Mouse (Mus musculus): ENCODE measurements around the gene Gm867. TPM values are rescaled to one million over a fixed set of nuclear protein-coding genes. Genes with fewer than 3 reads are reported as not detected.

Gm867 gene
- polyA plus RNA-seq (2015; fragmentation: Nextera tagmentation; extraction: Ambion mirVana), result 0.42 and 0.44 TPM in 2 replicates

DNA sequence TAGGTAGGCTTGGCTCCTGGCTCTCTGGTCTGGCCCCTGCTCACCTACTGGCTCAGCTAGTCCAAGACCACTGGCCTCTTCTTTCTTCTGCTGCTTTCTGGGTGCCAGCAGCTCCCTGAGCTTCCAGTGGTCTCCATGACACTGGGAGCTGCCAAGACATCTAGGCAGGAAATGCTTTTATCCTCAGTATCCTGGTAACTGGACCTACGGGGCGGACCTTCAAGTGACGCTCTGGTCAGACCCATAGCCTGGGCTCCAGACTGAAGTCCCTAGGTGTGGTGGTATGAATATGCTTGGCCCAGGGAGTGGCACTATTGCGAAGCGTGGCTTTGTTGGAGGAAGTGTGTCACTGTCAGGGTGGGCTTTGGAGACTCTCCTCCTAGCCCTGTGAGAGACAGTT lies at the start of gene Gm867:
Gm867 (minus strand) TSS at position 153 of the 400 bp plus-strand sequence.
- H3K4me3 ChIP-seq (ENCODE audit: low read length), result no peak within 1 kb of the TSS
- no peaks in the 10 kb centered on the region for H3K36me3 ChIP-seq (ENCODE audit: control insufficient read depth, insufficient read depth)
- H3K4me2 ChIP-seq (ENCODE audit: low read depth, low read length), result no peak within 1 kb of the TSS
- peaks cover 14% of the 10 kb centered on the region for H3K4me1 ChIP-seq (ENCODE audit: control insufficient read depth, insufficient read depth, low read length)
- no peaks in the 10 kb centered on the region for H3K27me3 ChIP-seq (ENCODE audit: control insufficient read depth, insufficient read depth, low read length)
- H3K27ac ChIP-seq (ENCODE audit: low read length), result no peak within 1 kb of the TSS
- 73% methylated on average over 5 of the region's 5 CpGs for WGBS
- no peak within 1 kb of the TSS for H3K9ac ChIP-seq (ENCODE audit: low read length)
- no peaks in the 10 kb centered on the region for H3K9me3 ChIP-seq (replicated peaks; ENCODE audit: control insufficient read depth, low read length)
- ATAC-seq (replicated peaks; ENCODE audit: extremely low read depth, insufficient read depth, low FRiP score), result no peak

DNA sequence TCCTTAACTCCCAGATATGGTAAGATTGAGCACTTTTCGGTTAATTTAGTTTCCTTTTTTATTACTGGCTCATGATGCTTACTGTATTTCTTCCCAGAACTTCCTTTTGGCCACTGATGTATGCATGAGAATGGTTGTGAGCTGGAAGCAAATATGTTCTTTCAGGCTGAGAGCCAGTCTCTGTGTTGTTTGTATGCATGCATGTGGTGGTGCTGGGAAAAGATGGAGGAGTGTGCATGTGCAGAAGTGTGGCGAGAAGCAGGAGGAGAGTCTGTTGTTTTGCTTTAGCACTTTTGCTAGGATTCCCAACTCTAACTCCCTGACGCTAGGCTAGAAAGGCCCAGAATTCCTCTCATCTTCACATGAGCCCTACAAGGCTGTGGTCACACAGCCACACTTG lies 39.0 kb upstream of the Gm867 start:
- no peaks in the 10 kb centered on the region for H3K4me1 ChIP-seq (ENCODE audit: control insufficient read depth, insufficient read depth, low read length)
- WGBS, result 83% methylated on average over 3 of the region's 3 CpGs
- no peak overlapping the region for H3K27ac ChIP-seq (ENCODE audit: low read length)
- H3K36me3 ChIP-seq (ENCODE audit: control insufficient read depth, insufficient read depth), result no peaks in the 10 kb centered on the region
- no peak overlapping the region for H3K4me2 ChIP-seq (ENCODE audit: low read depth, low read length)
- no peaks in the 10 kb centered on the region for H3K9me3 ChIP-seq (replicated peaks; ENCODE audit: control insufficient read depth, low read length)
- H3K27me3 ChIP-seq (ENCODE audit: control insufficient read depth, insufficient read depth, low read length), result no peaks in the 10 kb centered on the region
- no peak overlapping the region for H3K4me3 ChIP-seq (ENCODE audit: low read length)
- no peak for ATAC-seq (replicated peaks; ENCODE audit: extremely low read depth, insufficient read depth, low FRiP score)
- no peak overlapping the region for H3K9ac ChIP-seq (ENCODE audit: low read length)

DNA sequence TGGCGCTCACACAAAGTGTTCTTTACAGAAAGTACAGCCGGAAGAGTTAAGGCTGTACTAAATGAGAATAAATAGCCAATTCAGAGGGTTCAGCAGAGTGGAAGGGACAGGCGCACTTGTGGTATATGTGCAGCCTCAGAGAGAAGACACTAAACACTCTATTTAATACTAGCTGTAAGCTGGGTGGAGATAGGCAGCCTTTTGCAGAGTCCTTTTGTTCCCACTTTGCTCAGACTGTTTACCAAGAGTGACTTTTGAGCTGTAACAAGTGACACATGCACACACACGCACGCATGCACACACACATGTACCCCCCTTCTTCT lies 38.3 kb upstream of the Gm867 start:
- Histone ChIP-seq H3K4me2 (ENCODE audit: low read depth, low read length) (no peak overlapping the region), H3K36me3 (ENCODE audit: control insufficient read depth, insufficient read depth) (no peaks in the 10 kb centered on the region), H3K4me1 (ENCODE audit: control insufficient read depth, insufficient read depth, low read length) (no peaks in the 10 kb centered on the region), H3K4me3 (ENCODE audit: low read length) (no peak overlapping the region), H3K27me3 (ENCODE audit: control insufficient read depth, insufficient read depth, low read length) (no peaks in the 10 kb centered on the region), H3K9ac (ENCODE audit: low read length) (no peak overlapping the region), H3K9me3 (replicated peaks; ENCODE audit: control insufficient read depth, low read length) (no peaks in the 10 kb centered on the region), H3K27ac (ENCODE audit: low read length) (no peak overlapping the region)
- ATAC-seq (replicated peaks; ENCODE audit: extremely low read depth, insufficient read depth, low FRiP score), result no peak
- 84% methylated on average over 5 of the region's 5 CpGs for WGBS

DNA sequence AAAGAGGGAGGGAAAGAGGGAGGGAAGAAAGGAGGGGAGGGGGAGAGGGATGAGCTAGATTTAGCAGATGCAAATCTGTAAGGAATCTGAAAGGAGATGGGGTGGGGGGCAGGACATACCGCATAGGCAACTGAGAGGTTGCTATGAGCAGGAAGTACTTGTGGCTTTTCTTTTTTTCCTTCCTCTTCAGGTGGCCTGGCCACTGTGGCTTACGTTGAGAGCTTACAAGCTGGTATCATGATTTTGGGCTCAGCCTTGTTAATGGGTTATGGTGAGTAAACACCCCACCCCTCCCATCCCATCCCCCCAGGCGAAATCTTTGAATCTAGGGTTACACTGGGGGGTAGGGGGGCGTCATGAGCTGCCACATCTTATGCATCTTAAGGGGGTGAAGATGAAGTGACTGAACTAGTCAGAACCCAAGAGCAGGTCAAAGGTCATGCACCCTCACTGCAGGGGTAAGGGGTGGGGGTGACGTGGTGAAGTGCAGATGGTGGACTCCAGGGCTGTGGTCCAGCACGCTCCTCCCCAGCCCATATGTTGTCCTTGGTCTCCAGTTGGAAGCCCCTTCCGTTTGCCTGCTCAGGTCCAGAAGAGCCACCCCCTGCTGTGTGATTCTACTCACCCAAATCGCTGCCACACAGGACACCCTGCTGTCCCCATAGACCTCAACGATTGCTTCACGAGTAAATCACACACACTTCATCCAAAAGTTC lies 37.8 kb upstream of the Gm867 start:
- Histone ChIP-seq H3K27me3 (ENCODE audit: control insufficient read depth, insufficient read depth, low read length) (no peaks in the 10 kb centered on the region), H3K9ac (ENCODE audit: low read length) (no peak overlapping the region), H3K36me3 (ENCODE audit: control insufficient read depth, insufficient read depth) (no peaks in the 10 kb centered on the region), H3K9me3 (replicated peaks; ENCODE audit: control insufficient read depth, low read length) (no peaks in the 10 kb centered on the region), H3K4me1 (ENCODE audit: control insufficient read depth, insufficient read depth, low read length) (no peaks in the 10 kb centered on the region), H3K27ac (ENCODE audit: low read length) (no peak overlapping the region), H3K4me2 (ENCODE audit: low read depth, low read length) (no peak overlapping the region), H3K4me3 (ENCODE audit: low read length) (no peak overlapping the region)
- WGBS, result 40% methylated on average over 10 of the region's 10 CpGs
- ATAC-seq (replicated peaks; ENCODE audit: extremely low read depth, insufficient read depth, low FRiP score), result 0 out of 2 replicates have a peak, but pooled peaks have one; percentile 28

DNA sequence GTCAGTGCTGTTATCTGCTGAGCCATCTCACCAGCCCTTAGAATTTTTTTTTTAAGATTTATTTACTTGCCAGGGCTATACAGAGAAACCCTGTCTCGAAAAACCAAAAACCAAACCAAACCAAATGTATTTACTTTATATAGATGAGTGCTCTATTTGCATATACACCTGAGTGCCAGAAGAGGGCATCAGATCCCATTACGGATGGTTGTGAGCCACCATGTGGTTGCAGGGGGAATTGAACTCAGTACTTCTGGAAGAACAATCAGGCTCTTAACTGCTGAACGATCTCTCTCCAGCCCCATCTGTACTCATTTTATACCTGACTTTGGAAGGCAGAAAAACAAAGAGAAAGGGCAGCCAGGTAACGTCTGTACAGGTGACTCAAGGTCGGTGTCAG lies 34.7 kb upstream of the Gm867 start:
- Histone ChIP-seq H3K9ac (ENCODE audit: low read length) (no peak overlapping the region), H3K9me3 (replicated peaks; ENCODE audit: control insufficient read depth, low read length) (peaks cover 3% of the 10 kb centered on the region; the same call in 1 of the 2 replicates), H3K27me3 (ENCODE audit: control insufficient read depth, insufficient read depth, low read length) (no peaks in the 10 kb centered on the region), H3K4me2 (ENCODE audit: low read depth, low read length) (no peak overlapping the region), H3K4me1 (ENCODE audit: control insufficient read depth, insufficient read depth, low read length) (no peaks in the 10 kb centered on the region), H3K27ac (ENCODE audit: low read length) (no peak overlapping the region), H3K4me3 (ENCODE audit: low read length) (no peak overlapping the region), H3K36me3 (ENCODE audit: control insufficient read depth, insufficient read depth) (no peaks in the 10 kb centered on the region)
- WGBS, result 74% methylated on average over 5 of the region's 5 CpGs
- no peak for ATAC-seq (replicated peaks; ENCODE audit: extremely low read depth, insufficient read depth, low FRiP score)

DNA sequence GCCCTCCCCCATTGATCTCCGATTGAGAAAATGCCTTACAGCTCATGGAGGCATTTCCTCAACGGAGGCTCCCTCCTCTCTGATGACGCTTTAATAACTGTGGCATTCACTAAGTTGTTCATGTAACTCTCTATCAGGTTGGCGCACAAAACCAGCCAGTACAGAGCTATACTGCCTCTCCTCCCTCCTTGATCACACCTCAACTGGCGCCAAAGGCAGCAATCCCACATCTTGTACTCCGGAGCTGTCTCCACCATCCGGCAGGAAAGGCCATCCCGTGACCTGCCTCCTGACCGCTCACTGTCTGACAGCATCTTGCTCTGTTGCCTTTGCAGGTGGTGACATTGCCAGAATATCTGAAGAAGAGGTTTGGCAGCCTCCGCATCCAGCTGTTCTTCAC lies 33.4 kb upstream of the Gm867 start:
- 87% methylated on average over 10 of the region's 10 CpGs for WGBS
- Histone ChIP-seq H3K27me3 (ENCODE audit: control insufficient read depth, insufficient read depth, low read length) (no peaks in the 10 kb centered on the region), H3K4me3 (ENCODE audit: low read length) (no peak overlapping the region), H3K9ac (ENCODE audit: low read length) (no peak overlapping the region), H3K9me3 (replicated peaks; ENCODE audit: control insufficient read depth, low read length) (peaks cover 3% of the 10 kb centered on the region; the same call in 1 of the 2 replicates), H3K4me2 (ENCODE audit: low read depth, low read length) (no peak overlapping the region), H3K4me1 (ENCODE audit: control insufficient read depth, insufficient read depth, low read length) (no peaks in the 10 kb centered on the region), H3K27ac (ENCODE audit: low read length) (no peak overlapping the region), H3K36me3 (ENCODE audit: control insufficient read depth, insufficient read depth) (no peaks in the 10 kb centered on the region)
- no peak for ATAC-seq (replicated peaks; ENCODE audit: extremely low read depth, insufficient read depth, low FRiP score)

DNA sequence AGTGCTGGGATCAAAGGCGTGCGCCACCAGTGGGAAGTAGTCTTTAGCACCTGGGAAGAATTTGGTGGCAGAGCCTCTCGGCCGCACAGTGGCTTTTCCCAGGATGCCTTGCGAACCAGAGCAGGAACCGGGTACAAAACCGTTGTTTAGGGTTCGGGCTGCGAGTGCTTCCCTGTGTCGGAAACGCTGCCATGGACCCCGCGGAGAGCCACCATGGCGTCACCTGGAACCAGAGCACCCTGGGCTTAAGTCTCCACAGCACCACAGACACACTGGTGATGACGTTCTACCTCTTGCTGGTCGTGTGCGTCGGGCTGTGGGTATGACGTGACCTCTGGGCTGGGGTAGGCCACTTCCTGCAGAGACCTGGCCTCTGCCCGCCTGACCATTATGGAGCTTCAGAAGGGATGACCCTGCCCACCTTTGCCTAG lies 13.9 kb upstream of the Gm867 start, which contains the start of gene Gm5134:
Gm5134 (plus strand) TSS at position 134 of the 431 bp plus-strand sequence.
- Histone ChIP-seq H3K27ac (ENCODE audit: low read length) (no peak within 1 kb of the TSS), H3K9me3 (replicated peaks; ENCODE audit: control insufficient read depth, low read length) (no peaks in the 10 kb centered on the region), H3K9ac (ENCODE audit: low read length) (peak within 1 kb of the TSS; percentile 37; the same call in 1 of the 2 replicates), H3K4me3 (ENCODE audit: low read length) (peak within 1 kb of the TSS; percentile 33), H3K36me3 (ENCODE audit: control insufficient read depth, insufficient read depth) (no peaks in the 10 kb centered on the region), H3K27me3 (ENCODE audit: control insufficient read depth, insufficient read depth, low read length) (peaks cover 13% of the 10 kb centered on the region), H3K4me2 (ENCODE audit: low read depth, low read length) (peak within 1 kb of the TSS; percentile 55), H3K4me1 (ENCODE audit: control insufficient read depth, insufficient read depth, low read length) (peaks cover 6% of the 10 kb centered on the region; the same call in 1 of the 2 replicates)
- 22% methylated on average over 20 of the region's 20 CpGs for WGBS
- no peak for ATAC-seq (replicated peaks; ENCODE audit: extremely low read depth, insufficient read depth, low FRiP score)

DNA sequence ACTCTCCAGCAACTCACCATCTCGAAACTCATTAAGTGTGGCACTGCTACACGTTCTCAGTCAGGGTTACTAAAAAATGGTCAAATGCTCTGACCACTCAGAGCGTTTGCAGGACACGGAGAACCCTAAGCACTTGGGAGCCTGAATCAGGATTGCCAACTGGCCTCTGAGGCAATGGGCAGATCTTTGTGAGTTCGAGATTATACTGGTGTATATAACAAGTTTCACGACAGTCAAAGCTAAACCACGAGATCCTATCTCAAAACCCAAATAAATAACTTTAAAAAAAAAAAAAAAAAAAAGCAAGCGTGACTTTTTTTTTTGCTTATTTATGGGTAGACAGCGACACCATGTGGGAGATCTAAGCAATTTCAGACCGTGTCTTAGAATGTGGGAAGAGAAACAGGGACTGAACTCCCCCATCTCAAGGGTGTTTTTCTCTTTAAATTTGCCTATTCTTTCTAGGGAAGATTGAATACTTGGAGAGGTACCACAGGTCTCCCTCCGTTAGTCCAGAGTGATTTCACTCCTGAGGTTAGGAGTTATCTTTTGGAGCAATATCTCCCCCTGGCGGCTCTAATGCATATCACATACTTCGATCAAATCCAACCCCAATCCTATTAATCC lies 11.1 kb upstream of the Gm867 start:
- WGBS, result 4% methylated on average over 13 of the region's 13 CpGs
- Histone ChIP-seq H3K4me1 (ENCODE audit: control insufficient read depth, insufficient read depth, low read length) (peaks cover 6% of the 10 kb centered on the region; the same call in 1 of the 2 replicates), H3K27me3 (ENCODE audit: control insufficient read depth, insufficient read depth, low read length) (peaks cover 13% of the 10 kb centered on the region), H3K9ac (ENCODE audit: low read length) (peak overlapping the region; percentile 72), H3K4me3 (ENCODE audit: low read length) (peak overlapping the region; percentile 57), H3K27ac (ENCODE audit: low read length) (no peak overlapping the region), H3K9me3 (replicated peaks; ENCODE audit: control insufficient read depth, low read length) (no peaks in the 10 kb centered on the region), H3K36me3 (ENCODE audit: control insufficient read depth, insufficient read depth) (no peaks in the 10 kb centered on the region), H3K4me2 (ENCODE audit: low read depth, low read length) (peak overlapping the region; percentile 93)
- peak; percentile 1; the same call in 1 of the 2 replicates for ATAC-seq (replicated peaks; ENCODE audit: extremely low read depth, insufficient read depth, low FRiP score)

DNA sequence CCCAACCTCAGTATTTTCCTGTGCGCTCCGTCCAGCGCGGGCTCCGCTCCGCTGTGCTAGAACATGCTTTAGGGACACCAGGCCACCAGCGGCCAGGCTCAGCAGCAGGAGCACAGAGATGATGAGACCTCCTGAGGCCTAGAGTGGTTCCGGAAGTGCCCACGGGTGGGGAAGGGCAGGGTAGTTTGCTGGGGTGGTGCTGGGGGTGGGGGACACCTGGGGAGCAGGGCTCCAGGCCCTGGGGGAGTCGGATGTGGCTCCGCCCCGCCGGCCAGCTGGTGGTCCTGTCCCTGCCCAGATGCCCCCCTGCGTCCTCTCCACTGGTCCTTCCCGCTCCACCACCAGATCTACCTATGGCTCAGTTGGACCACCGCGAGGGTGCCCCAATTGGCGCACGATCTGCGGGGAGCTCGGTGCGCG lies 10.3 kb upstream of the Gm867 start:
- Histone ChIP-seq H3K4me3 (ENCODE audit: low read length) (peak overlapping the region; percentile 57), H3K9me3 (replicated peaks; ENCODE audit: control insufficient read depth, low read length) (no peaks in the 10 kb centered on the region), H3K36me3 (ENCODE audit: control insufficient read depth, insufficient read depth) (no peaks in the 10 kb centered on the region), H3K27ac (ENCODE audit: low read length) (no peak overlapping the region), H3K4me2 (ENCODE audit: low read depth, low read length) (peak overlapping the region; percentile 93), H3K4me1 (ENCODE audit: control insufficient read depth, insufficient read depth, low read length) (peaks cover 6% of the 10 kb centered on the region; the same call in 1 of the 2 replicates), H3K27me3 (ENCODE audit: control insufficient read depth, insufficient read depth, low read length) (peaks cover 13% of the 10 kb centered on the region), H3K9ac (ENCODE audit: low read length) (peak overlapping the region; percentile 72)
- WGBS, result under 1% methylated on average over 23 of the region's 23 CpGs
- ATAC-seq (replicated peaks; ENCODE audit: extremely low read depth, insufficient read depth, low FRiP score), result peak; percentile 56

Measured in heart, embryonic 16.5 days (tissue).